Mouse (Mus musculus) embryonic fibroblast, embryonic 13.5 days (primary cell): Measurements from ENCODE around the gene Ctso.

Experiments used
- CTCF ChIP-seq: IDR thresholded peaks from 2 replicates; pipeline ENCODE4 v1.5.1; 2011; ENCODE audit warnings: mild to moderate bottlenecking, control low read depth, low read length, moderate library complexity, borderline replicate concordance; ENCODE audit not compliant: insufficient read depth
- POLR2A ChIP-seq: IDR thresholded peaks from 2 replicates; pipeline ENCODE4 v1.6.1; 2011; ENCODE audit warnings: low read depth, mild to moderate bottlenecking, control low read depth, low read length, moderate library complexity

DNA sequence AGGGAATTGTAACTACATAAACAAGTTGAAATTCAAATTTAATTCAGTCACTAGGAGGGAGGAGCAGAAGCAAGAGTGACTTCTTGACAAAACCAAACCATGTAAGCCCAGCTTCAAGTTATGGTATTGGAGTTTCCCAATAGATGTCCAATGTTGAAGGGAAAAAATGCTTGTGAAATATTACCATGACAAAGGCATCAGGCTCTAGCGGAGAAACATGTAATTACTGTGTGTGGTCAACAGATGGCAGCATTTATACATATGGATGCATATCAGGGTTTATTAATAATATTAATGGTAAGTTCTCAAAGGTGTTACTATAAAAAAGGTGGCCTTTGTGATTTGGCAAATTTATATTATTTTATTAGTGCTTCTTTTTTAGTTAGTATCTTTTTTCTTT is 63.6 kb downstream of the Ctso start:
- TF ChIP-seq POLR2A (no peak), CTCF (no peak)
